Mouse (Mus musculus): ENCODE data around the gene Bicdl1. TPM values are rescaled to one million over a fixed set of nuclear protein-coding genes. Genes with fewer than 3 reads are reported as not detected.

Bicdl1 gene
- polyA plus RNA-seq, 1 experiment from 2014 or later: 21.5 TPM

DNA sequence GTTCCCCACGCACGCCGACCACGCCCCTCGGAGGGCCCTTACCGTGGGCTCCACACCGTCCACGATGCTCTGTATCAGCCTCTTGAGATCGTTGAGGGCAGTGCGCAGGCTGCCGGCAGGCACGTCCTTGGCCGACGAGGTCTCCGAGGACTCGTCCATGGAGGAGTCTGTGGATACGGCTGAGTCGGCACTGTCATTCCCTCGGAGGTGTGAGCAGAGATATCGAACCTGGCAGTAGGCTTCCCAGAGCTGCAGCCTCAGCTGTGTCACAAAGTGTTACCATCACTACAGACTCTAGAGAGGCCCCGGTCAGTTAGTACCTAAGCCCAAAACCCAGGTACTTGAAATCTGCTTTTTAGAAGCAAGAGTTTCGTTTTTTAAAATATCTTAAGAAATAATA is 68.8 kb downstream of the Bicdl1 start:
- WGBS: 81% methylated on average over 22 of the region's 22 CpGs
- H3K9me3 ChIP-seq: no peaks in the 10 kb centered on the region
- H3K4me3 ChIP-seq: no peak overlapping the region
- no peaks in the 10 kb centered on the region for H3K4me1 ChIP-seq
- H3K36me3 ChIP-seq: no peaks in the 10 kb centered on the region
- no peak for ATAC-seq (ENCODE audit: low FRiP score, low read depth)
- H3K9ac ChIP-seq: no peak overlapping the region
- no peak overlapping the region for H3K27ac ChIP-seq
- H3K4me2 ChIP-seq (replicated peaks): no peak overlapping the region
- no peaks in the 10 kb centered on the region for H3K27me3 ChIP-seq (replicated peaks)

DNA sequence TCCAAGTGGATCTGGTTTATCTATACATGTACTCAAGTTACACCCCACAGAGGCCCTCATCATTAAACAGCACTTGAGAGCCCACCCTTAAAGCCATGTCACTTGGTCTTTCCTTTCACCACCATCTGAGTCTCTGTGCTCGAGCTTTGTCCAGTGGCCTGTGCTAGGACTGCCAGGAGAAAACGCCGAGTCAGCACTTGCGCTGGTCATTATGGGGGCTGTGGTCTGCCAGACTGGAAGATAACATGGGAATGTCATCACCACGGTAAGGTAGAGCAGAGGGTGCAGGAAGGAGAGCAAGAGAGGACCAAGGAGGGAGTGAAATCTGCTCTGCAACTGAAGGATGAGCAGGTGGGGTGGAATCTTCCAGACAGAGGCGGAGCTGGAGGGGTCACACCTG is 73.1 kb downstream of the Bicdl1 start:
- no peak overlapping the region for H3K9ac ChIP-seq
- H3K36me3 ChIP-seq: no peaks in the 10 kb centered on the region
- no peak for ATAC-seq (ENCODE audit: low FRiP score, low read depth)
- no peaks in the 10 kb centered on the region for H3K9me3 ChIP-seq
- no peak overlapping the region for H3K4me2 ChIP-seq (replicated peaks)
- no peaks in the 10 kb centered on the region for H3K27me3 ChIP-seq (replicated peaks)
- H3K4me1 ChIP-seq: no peaks in the 10 kb centered on the region
- H3K27ac ChIP-seq: no peak overlapping the region
- 84% methylated on average over 6 of the region's 6 CpGs for WGBS
- no peak overlapping the region for H3K4me3 ChIP-seq

DNA sequence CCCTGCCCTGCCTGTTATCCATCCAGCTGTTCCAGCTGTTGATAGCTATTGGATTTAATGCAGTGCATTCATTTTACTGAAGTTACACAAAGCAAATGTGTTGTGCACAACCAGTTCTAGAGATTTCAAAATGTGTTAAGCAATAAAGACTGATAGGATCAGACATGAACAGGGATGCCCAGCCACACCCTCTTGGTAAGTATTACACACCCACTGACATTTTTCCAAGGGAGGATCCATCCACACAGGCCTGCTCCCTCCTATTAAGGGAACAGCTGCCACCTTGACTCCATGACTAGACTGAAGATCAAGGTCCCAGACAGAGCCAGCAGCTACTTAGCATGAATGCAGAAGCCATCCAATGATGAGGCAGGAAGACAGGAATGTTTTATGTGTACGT is 74.2 kb downstream of the Bicdl1 start:
- Histone ChIP-seq H3K9ac (no peak overlapping the region), H3K27ac (no peak overlapping the region), H3K9me3 (no peaks in the 10 kb centered on the region), H3K36me3 (no peaks in the 10 kb centered on the region), H3K27me3 (replicated peaks) (no peaks in the 10 kb centered on the region), H3K4me1 (peaks cover 4% of the 10 kb centered on the region), H3K4me3 (no peak overlapping the region), H3K4me2 (replicated peaks) (no peak overlapping the region)
- WGBS: 83% methylated on average over 1 of the region's 1 CpGs
- ATAC-seq (ENCODE audit: low FRiP score, low read depth): no peak

- no peaks in the 10 kb centered on the region for H3K27me3 ChIP-seq (replicated peaks)
- no peaks in the 10 kb centered on the region for H3K36me3 ChIP-seq
- no peak overlapping the region for H3K4me3 ChIP-seq
- H3K27ac ChIP-seq: no peak overlapping the region
- no peak overlapping the region for H3K4me2 ChIP-seq (replicated peaks)
- H3K9ac ChIP-seq: no peak overlapping the region
- 79% methylated on average over 6 of the region's 6 CpGs for WGBS
- H3K4me1 ChIP-seq: peaks cover 9% of the 10 kb centered on the region
- ATAC-seq (ENCODE audit: low FRiP score, low read depth): no peak
- H3K9me3 ChIP-seq: no peaks in the 10 kb centered on the region
Observed at GRCm38 (mm10) chr5:115656677-115657076, 74.7 kb downstream of the Bicdl1 start.

DNA sequence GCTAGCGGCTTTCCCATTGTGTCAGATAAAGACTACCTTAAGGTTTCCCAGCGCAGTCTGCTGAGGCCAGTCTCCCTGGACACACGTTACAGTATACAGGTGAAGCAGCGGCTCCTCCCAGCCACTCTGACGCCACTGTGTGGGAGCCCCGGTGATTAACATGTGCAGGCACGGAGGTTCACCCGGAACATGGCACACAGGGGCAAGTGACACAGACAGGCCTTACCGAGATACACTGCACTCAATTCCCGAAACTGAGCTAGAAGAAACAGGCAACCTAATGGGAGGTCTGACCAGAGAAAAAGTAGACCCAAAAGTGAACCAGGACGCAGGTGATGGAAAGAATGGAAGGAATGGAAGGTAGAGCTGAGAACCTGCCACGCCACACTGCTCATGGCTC is 77.6 kb downstream of the Bicdl1 start:
- H3K4me3 ChIP-seq: no peak overlapping the region
- peaks cover 11% of the 10 kb centered on the region for H3K4me1 ChIP-seq
- H3K9ac ChIP-seq: no peak overlapping the region
- peaks cover 4% of the 10 kb centered on the region for H3K36me3 ChIP-seq
- no peak overlapping the region for H3K4me2 ChIP-seq (replicated peaks)
- H3K9me3 ChIP-seq: no peaks in the 10 kb centered on the region
- ATAC-seq (ENCODE audit: low FRiP score, low read depth): no peak
- no peaks in the 10 kb centered on the region for H3K27me3 ChIP-seq (replicated peaks)
- WGBS: 89% methylated on average over 12 of the region's 12 CpGs
- H3K27ac ChIP-seq: no peak overlapping the region

DNA sequence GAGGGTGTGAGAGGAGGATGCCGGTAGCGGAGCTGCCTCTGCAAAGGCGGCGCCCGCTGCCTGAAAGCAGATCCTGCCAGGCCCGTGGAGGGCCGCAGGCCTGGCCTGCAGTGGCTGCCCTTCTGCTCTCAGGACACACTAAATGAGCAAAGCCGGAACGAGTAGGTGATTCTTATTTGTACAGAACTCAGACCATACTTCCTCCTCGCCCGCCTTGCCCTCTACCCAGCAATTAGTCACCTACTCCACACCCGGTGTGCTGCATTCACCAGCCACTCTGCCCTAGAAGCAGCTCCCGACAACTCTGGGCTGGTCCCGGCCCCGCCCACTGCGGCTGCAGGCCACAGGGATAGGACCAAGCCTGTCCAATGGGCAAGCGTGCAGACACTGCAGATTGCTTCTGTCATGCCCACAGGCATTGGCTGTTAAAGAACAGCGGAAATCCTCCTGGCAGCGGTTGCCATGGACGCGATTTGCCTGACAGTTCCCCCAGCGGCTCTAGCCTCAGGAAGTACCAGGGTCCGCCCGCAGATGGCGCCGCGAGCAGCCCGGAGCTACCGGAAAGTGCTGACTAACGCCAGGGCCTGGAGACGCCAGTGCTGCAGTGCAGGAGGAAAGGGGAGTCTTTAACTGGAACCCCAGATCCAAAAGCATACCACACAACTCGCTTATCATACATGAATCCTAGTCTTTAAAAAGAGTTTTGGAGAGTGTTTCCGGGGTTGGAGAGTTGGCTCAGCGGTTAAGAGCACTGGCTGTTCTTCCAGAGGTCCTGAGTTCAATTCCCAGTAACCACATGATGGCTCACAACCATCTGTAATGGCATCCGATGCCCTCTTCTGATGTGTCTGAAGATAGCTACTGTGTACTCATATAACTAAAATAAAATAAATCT is 78.5 kb downstream of the Bicdl1 start:
- Histone ChIP-seq H3K4me1 (peaks cover 11% of the 10 kb centered on the region), H3K4me2 (replicated peaks) (peak overlapping the region; percentile 59), H3K4me3 (peak overlapping the region; percentile 27), H3K9ac (peak overlapping the region; percentile 67), H3K27me3 (replicated peaks) (no peaks in the 10 kb centered on the region), H3K9me3 (no peaks in the 10 kb centered on the region), H3K27ac (peak overlapping the region; percentile 47), H3K36me3 (peaks cover 11% of the 10 kb centered on the region)
- peak; percentile 99 for ATAC-seq (ENCODE audit: low FRiP score, low read depth)
- 5% methylated on average over 35 of the region's 35 CpGs for WGBS

DNA sequence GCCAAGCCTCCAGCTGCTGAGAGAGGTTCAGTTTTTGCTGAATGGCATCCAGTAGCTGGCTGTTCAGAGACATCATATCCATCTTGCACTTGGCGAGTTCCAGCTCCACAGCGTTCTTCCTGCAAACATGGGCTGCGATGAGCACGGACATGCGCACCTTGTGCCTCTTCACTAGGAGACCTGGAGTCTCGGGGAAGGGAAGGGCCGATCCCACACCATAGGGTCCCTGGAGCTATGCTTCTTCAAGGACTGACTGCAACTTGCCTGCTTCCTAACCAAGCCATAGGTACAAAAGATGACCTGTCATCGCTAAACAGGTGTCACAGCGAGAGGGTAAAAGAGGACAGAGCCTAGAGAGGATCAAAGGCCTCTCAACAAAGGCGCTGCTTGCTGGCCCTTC is 79.6 kb downstream of the Bicdl1 start:
- no peaks in the 10 kb centered on the region for H3K9me3 ChIP-seq
- no peak overlapping the region for H3K27ac ChIP-seq
- ATAC-seq (ENCODE audit: low FRiP score, low read depth): no peak
- H3K4me1 ChIP-seq: peaks cover 11% of the 10 kb centered on the region
- peak overlapping the region; percentile 59 for H3K4me2 ChIP-seq (replicated peaks)
- H3K4me3 ChIP-seq: no peak overlapping the region
- H3K27me3 ChIP-seq (replicated peaks): no peaks in the 10 kb centered on the region
- no peak overlapping the region for H3K9ac ChIP-seq
- peaks cover 20% of the 10 kb centered on the region for H3K36me3 ChIP-seq
- WGBS: 87% methylated on average over 10 of the region's 10 CpGs

DNA sequence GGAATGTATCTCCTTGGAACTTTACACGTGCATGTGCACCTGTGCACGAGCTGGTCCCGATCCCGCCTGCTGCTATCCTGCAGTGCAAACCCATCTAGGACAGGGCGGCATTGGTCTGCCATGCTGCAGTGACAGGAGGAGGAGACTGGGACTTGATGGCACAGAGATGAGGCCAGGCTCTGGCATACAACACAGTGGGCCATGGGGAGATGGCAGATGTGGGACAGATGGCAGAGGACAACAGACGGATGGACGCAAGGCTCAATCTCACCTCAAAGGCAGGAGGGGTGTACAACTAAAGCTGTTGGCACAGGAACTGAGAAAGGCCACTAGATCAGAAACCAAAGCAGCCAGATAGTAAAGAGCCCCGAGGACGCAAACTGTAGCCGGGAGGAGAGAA is 80.5 kb downstream of the Bicdl1 start:
- Histone ChIP-seq H3K36me3 (peaks cover 30% of the 10 kb centered on the region), H3K27me3 (replicated peaks) (no peaks in the 10 kb centered on the region), H3K9me3 (no peaks in the 10 kb centered on the region), H3K4me2 (replicated peaks) (no peak overlapping the region), H3K9ac (0 out of 2 replicates have a peak overlapping the region, but pooled peaks have one; percentile 17), H3K4me1 (peaks cover 11% of the 10 kb centered on the region), H3K4me3 (no peak overlapping the region), H3K27ac (no peak overlapping the region)
- 94% methylated on average over 10 of the region's 10 CpGs for WGBS
- ATAC-seq (ENCODE audit: low FRiP score, low read depth): no peak

GRCm38 (mm10) chr5:115649699-115650098 is 81.7 kb downstream of the Bicdl1 start:
- WGBS: 89% methylated on average over 8 of the region's 8 CpGs
- Histone ChIP-seq H3K4me3 (no peak overlapping the region), H3K9me3 (no peaks in the 10 kb centered on the region), H3K27ac (no peak overlapping the region), H3K4me2 (replicated peaks) (no peak overlapping the region), H3K9ac (no peak overlapping the region), H3K36me3 (peaks cover 41% of the 10 kb centered on the region), H3K27me3 (replicated peaks) (no peaks in the 10 kb centered on the region), H3K4me1 (peaks cover 11% of the 10 kb centered on the region)
- no peak for ATAC-seq (ENCODE audit: low FRiP score, low read depth)

DNA sequence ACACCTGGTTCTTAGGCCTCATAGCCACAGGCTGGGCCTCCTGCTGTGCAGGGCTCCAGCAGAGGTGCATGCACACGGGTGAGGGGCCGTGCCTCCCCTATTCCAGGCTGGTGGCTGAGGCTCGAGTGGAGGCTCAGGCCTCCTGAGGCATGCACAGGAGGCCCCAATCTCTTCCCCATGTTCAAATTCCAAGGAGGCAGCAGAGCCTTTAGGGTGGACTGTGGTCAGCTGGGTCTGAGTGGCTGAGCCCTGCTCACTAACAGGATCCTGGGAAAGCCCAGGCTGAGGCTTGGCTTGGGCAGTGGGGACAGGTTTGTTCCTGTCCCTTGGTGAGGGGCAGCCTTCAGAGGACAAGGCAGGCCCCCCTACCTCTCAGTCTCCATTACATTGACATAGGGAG is 82.5 kb downstream of the Bicdl1 start:
- ATAC-seq (ENCODE audit: low FRiP score, low read depth): no peak
- Histone ChIP-seq H3K27me3 (replicated peaks) (no peaks in the 10 kb centered on the region), H3K36me3 (peaks cover 50% of the 10 kb centered on the region), H3K27ac (no peak overlapping the region), H3K4me2 (replicated peaks) (no peak overlapping the region), H3K4me3 (no peak overlapping the region), H3K9ac (no peak overlapping the region), H3K4me1 (peaks cover 11% of the 10 kb centered on the region), H3K9me3 (no peaks in the 10 kb centered on the region)
- WGBS: 67% methylated on average over 3 of the region's 3 CpGs

DNA sequence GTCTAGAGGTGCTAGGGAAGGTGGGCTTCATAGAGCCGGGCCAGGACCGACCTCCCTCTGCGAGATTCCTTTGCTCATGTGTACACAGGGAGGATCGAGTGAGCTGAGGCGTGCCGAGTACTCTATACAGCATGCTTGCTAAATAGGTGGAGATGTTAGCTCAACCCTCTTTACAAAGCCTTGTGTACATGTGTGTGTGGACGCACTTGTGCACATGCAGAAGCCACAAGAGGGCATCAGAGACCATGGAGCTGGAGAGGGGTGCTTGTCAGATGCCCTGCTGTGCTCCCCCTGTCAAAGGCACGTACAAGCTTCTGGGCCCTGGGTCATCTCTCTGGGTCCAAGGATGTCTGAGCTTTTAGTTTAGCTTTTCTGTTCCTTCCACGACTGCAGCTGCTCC is 87.2 kb downstream of the Bicdl1 start:
- Histone ChIP-seq H3K36me3 (peaks cover 95% of the 10 kb centered on the region), H3K27ac (no peak overlapping the region)
- 89% methylated on average over 9 of the region's 9 CpGs for WGBS

DNA sequence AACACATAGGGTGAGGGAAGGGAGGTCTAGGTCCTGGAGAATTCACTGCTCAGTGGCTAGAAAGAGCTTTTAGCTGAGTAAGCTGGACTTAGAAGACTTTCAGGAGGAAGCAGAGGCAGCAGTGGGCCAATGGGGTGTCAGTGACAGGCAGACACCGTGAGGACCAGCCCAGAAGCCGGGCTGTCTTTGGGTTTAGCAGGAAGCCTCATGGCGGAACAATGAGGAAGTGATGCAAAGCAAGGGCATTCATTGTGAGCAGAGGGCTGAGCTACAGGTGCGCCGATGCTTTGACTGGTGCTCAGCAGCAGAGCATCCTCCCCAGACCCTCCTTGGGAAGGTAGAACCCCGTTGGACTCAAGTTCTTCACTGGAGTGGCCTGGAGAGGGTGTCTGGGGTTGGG is 95.9 kb downstream of the Bicdl1 start:
- Histone ChIP-seq H3K9me3 (no peaks in the 10 kb centered on the region), H3K9ac (no peak overlapping the region), H3K36me3 (peaks cover 33% of the 10 kb centered on the region), H3K4me2 (replicated peaks) (no peak overlapping the region), H3K27me3 (replicated peaks) (no peaks in the 10 kb centered on the region), H3K4me3 (no peak overlapping the region), H3K27ac (no peak overlapping the region), H3K4me1 (peaks cover 34% of the 10 kb centered on the region)
- no peak for ATAC-seq (ENCODE audit: low FRiP score, low read depth)
- WGBS: 77% methylated on average over 6 of the region's 6 CpGs

More for the DNA sequence above, 87.2 kb downstream of the Bicdl1 start:
- no peaks in the 10 kb centered on the region for H3K9me3 ChIP-seq
- no peak overlapping the region for H3K4me2 ChIP-seq (replicated peaks)
- H3K9ac ChIP-seq: no peak overlapping the region
- ATAC-seq (ENCODE audit: low FRiP score, low read depth): no peak
- no peak overlapping the region for H3K4me3 ChIP-seq
- no peaks in the 10 kb centered on the region for H3K4me1 ChIP-seq
- no peaks in the 10 kb centered on the region for H3K27me3 ChIP-seq (replicated peaks)

DNA sequence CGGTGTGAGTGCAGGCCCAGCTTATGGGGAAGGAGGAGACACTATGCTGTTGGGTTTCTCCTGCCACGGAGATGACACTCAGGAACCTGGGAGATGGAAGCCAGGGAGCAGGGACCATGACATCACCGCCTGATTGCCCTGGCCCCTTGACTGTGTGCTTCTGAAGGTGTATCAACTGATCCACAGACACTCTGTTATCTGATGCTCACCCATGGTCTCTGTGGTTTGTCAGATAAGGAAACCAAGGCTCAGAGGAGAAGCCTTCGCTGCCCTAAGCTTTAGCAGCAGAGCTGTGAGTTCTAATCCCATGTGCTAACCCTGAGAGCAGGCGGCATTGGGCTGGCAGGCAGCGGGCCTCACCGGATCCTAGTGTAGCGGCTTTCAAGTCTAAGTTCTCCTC is 97.4 kb downstream of the Bicdl1 start:
- H3K27ac ChIP-seq: no peak overlapping the region
- no peak overlapping the region for H3K9ac ChIP-seq
- no peak for ATAC-seq (ENCODE audit: low FRiP score, low read depth)
- no peak overlapping the region; the same call in 1 of the 2 replicates for H3K4me2 ChIP-seq (replicated peaks)
- WGBS: 94% methylated on average over 8 of the region's 8 CpGs
- no peak overlapping the region for H3K4me3 ChIP-seq
- H3K4me1 ChIP-seq: peaks cover 34% of the 10 kb centered on the region
- H3K9me3 ChIP-seq: no peaks in the 10 kb centered on the region
- H3K36me3 ChIP-seq: peaks cover 18% of the 10 kb centered on the region
- no peaks in the 10 kb centered on the region for H3K27me3 ChIP-seq (replicated peaks)

Data from neural tube, embryonic 12.5 days (tissue).